Mouse (Mus musculus) hindbrain, embryonic 16.5 days (tissue): Measurements from ENCODE around the gene Adprhl1. TPM values are rescaled to one million over a fixed set of nuclear protein-coding genes. Genes with fewer than 3 reads are reported as not detected.

Experiments
- ATAC-seq: fragments of 200-750 bp; cut with Nextera tagmentation; 2 replicates; pipeline ENCODE4 v1.8.0; 2017; ENCODE audit warnings: moderate TSS enrichment, moderate library complexity
- H3K27ac ChIP-seq: fragments of 300-500 bp; sonication (generic); 2 replicates; pipeline ENCODE4 v1.5.1; 2014; ENCODE audit warnings: low read depth, mild to moderate bottlenecking, control low read depth, low read length, moderate library complexity
- H3K27me3 ChIP-seq: fragments of 300-500 bp; sonication (generic); replicated peaks from 2 replicates; pipeline ENCODE4 v1.6.1; 2014; ENCODE audit warnings: low read length; ENCODE audit not compliant: control insufficient read depth, insufficient read depth
- H3K36me3 ChIP-seq: fragments of 300-500 bp; sonication (generic); 2 replicates; pipeline ENCODE4 v1.6.1; 2014; ENCODE audit warnings: mild to moderate bottlenecking, low read length, moderate library complexity, mixed read lengths; ENCODE audit not compliant: control insufficient read depth, insufficient read depth
- H3K4me1 ChIP-seq: fragments of 300-500 bp; sonication (generic); 2 replicates; pipeline ENCODE4 v1.6.1; 2014; ENCODE audit warnings: low read depth, low read length; ENCODE audit not compliant: control insufficient read depth, insufficient read depth
- H3K4me2 ChIP-seq: fragments of 300-500 bp; sonication (generic); 2 replicates; pipeline ENCODE4 v1.6.1; 2014; ENCODE audit warnings: mild to moderate bottlenecking, low read length, control low read depth, moderate library complexity
- H3K4me3 ChIP-seq: fragments of 300-500 bp; sonication (generic); 2 replicates; pipeline ENCODE4 v1.5.1; 2014; ENCODE audit warnings: mild to moderate bottlenecking, low read length, control low read depth, moderate library complexity
- H3K9ac ChIP-seq: fragments of 300-500 bp; sonication (generic); 2 replicates; pipeline ENCODE4 v1.6.1; 2014; ENCODE audit warnings: low read depth, mild to moderate bottlenecking, control low read depth, low read length, moderate library complexity
- H3K9me3 ChIP-seq: fragments of 300-500 bp; sonication (generic); 2 replicates; pipeline ENCODE4 v1.6.1; 2014; ENCODE audit warnings: mild to moderate bottlenecking, low read length, moderate library complexity; ENCODE audit not compliant: control insufficient read depth
- WGBS: fragments of 180-500 bp; shearing (Covaris S2); extraction: QIAGEN DNeasy Blood & Tissue Kit; methylation state at CpG from one replicate; pipeline ENCODE4 v1.1.7; 2014; 5-methylcytosine and 5-hydroxymethylcytosine counted together
- polyA plus RNA-seq: library from polyadenylated mRNA; unstranded; fragments of >200 nt; fragmentation: Nextera tagmentation; extraction: Ambion mirVana; gene quantifications from 2 replicates; pipeline ENCODE4 v1.2.1, GENCODE M21; 2015

The Adprhl1 gene
- polyA plus RNA-seq, result 0.59 and 0.60 TPM in 2 replicates

GRCm38 (mm10) chr8:13254019-13254418 is at the start of gene Adprhl1:
Gene Adprhl1 (minus strand): TSS chr8:13254162.
- Histone ChIP-seq H3K4me3 (no peak within 1 kb of the TSS), H3K4me2 (no peak within 1 kb of the TSS), H3K4me1 (no peaks in the 10 kb centered on the region), H3K27me3 (no peaks in the 10 kb centered on the region), H3K9ac (no peak within 1 kb of the TSS), H3K27ac (no peak within 1 kb of the TSS), H3K9me3 (no peaks in the 10 kb centered on the region), H3K36me3 (peaks cover 23% of the 10 kb centered on the region)
- whole genome bisulfite sequencing, result 39% methylated on average over 8 of the region's 8 CpGs
- peak; percentile 68 for ATAC-seq

GRCm38 (mm10) chr8:13301036-13301435 is 47.1 kb upstream of the Adprhl1 start:
- no peaks in the 10 kb centered on the region for H3K4me1 ChIP-seq
- H3K9ac ChIP-seq, result no peak overlapping the region
- H3K27ac ChIP-seq, result no peak overlapping the region
- WGBS, result 97% methylated on average over 7 of the region's 7 CpGs
- no peak for ATAC-seq
- peaks cover 60% of the 10 kb centered on the region for H3K36me3 ChIP-seq
- H3K4me2 ChIP-seq, result no peak overlapping the region
- no peak overlapping the region for H3K4me3 ChIP-seq
- 0 out of 2 replicates have a peak, but pooled peaks cover 5% of the 10 kb centered on the region for H3K9me3 ChIP-seq
- no peaks in the 10 kb centered on the region for H3K27me3 ChIP-seq

- no peak for ATAC-seq
- over 99% methylated on average over 8 of the region's 8 CpGs for WGBS
- peaks cover 60% of the 10 kb centered on the region for H3K36me3 ChIP-seq
Measured at GRCm38 (mm10) chr8:13299571-13299970, 45.6 kb upstream of the Adprhl1 start.

GRCm38 (mm10) chr8:13293677-13294470 is 39.9 kb upstream of the Adprhl1 start:
- no peak overlapping the region for H3K4me2 ChIP-seq
- no peaks in the 10 kb centered on the region for H3K9me3 ChIP-seq
- WGBS, result 93% methylated on average over 9 of the region's 9 CpGs
- H3K4me3 ChIP-seq, result no peak overlapping the region
- no peak for ATAC-seq
- H3K36me3 ChIP-seq, result peaks cover 37% of the 10 kb centered on the region
- no peaks in the 10 kb centered on the region for H3K27me3 ChIP-seq
- H3K4me1 ChIP-seq, result peaks cover 5% of the 10 kb centered on the region
- H3K9ac ChIP-seq, result no peak overlapping the region
- H3K27ac ChIP-seq, result no peak overlapping the region

More at GRCm38 (mm10) chr8:13299571-13299970, 45.6 kb upstream of the Adprhl1 start:
- H3K4me2 ChIP-seq, result no peak overlapping the region
- no peaks in the 10 kb centered on the region for H3K27me3 ChIP-seq
- H3K4me3 ChIP-seq, result no peak overlapping the region
- H3K9me3 ChIP-seq, result 0 out of 2 replicates have a peak, but pooled peaks cover 5% of the 10 kb centered on the region
- H3K9ac ChIP-seq, result no peak overlapping the region
- H3K27ac ChIP-seq, result no peak overlapping the region
- no peaks in the 10 kb centered on the region for H3K4me1 ChIP-seq

GRCm38 (mm10) chr8:13292364-13292763 is 38.4 kb upstream of the Adprhl1 start:
- Histone ChIP-seq H3K9ac (no peak overlapping the region), H3K27me3 (no peaks in the 10 kb centered on the region), H3K36me3 (peaks cover 36% of the 10 kb centered on the region), H3K4me3 (no peak overlapping the region), H3K4me1 (peaks cover 9% of the 10 kb centered on the region), H3K27ac (no peak overlapping the region), H3K4me2 (no peak overlapping the region), H3K9me3 (no peaks in the 10 kb centered on the region)
- WGBS, result 26% methylated on average over 9 of the region's 9 CpGs
- ATAC-seq, result no peak

GRCm38 (mm10) chr8:13288646-13289045 is 34.7 kb upstream of the Adprhl1 start:
- peaks cover 18% of the 10 kb centered on the region for H3K4me1 ChIP-seq
- H3K9ac ChIP-seq, result peak overlapping the region; percentile 89
- H3K36me3 ChIP-seq, result peaks cover 7% of the 10 kb centered on the region; the same call in 1 of the 2 replicates
- peak overlapping the region; percentile 81 for H3K4me3 ChIP-seq
- 4% methylated on average over 6 of the region's 6 CpGs for WGBS
- H3K9me3 ChIP-seq, result no peaks in the 10 kb centered on the region
- H3K27ac ChIP-seq, result peak overlapping the region; percentile 93; the same call in 1 of the 2 replicates
- peak overlapping the region; percentile 90 for H3K4me2 ChIP-seq
- ATAC-seq, result no peak
- H3K27me3 ChIP-seq, result no peaks in the 10 kb centered on the region

- no peaks in the 10 kb centered on the region for H3K9me3 ChIP-seq
- H3K27me3 ChIP-seq, result no peaks in the 10 kb centered on the region
- peak within 1 kb of the TSS; percentile 90 for H3K4me2 ChIP-seq
- under 1% methylated on average over 79 of the region's 79 CpGs for WGBS
- H3K4me3 ChIP-seq, result peak within 1 kb of the TSS; percentile 81
- peak within 1 kb of the TSS; percentile 89 for H3K9ac ChIP-seq
- peak within 1 kb of the TSS; percentile 93 for H3K27ac ChIP-seq
- peak; percentile 95 for ATAC-seq
- peaks cover 4% of the 10 kb centered on the region; the same call in 1 of the 2 replicates for H3K36me3 ChIP-seq
- peaks cover 18% of the 10 kb centered on the region for H3K4me1 ChIP-seq
Measured at GRCm38 (mm10) chr8:13287692-13288623, 34.0 kb upstream of the Adprhl1 start, which contains the start of the genes Dcun1d2 and Tmco3. Gene Dcun1d2 (minus strand): TSS chr8:13288131. Gene Tmco3 (plus strand): TSS chr8:13288190.

- Histone ChIP-seq H3K4me2 (peak overlapping the region; percentile 90), H3K4me1 (peaks cover 18% of the 10 kb centered on the region), H3K36me3 (no peaks in the 10 kb centered on the region), H3K9me3 (no peaks in the 10 kb centered on the region), H3K27me3 (no peaks in the 10 kb centered on the region), H3K9ac (peak overlapping the region; percentile 89), H3K4me3 (peak overlapping the region; percentile 81), H3K27ac (peak overlapping the region; percentile 93)
- ATAC-seq, result peak; percentile 81
- under 1% methylated on average over 33 of the region's 34 CpGs for WGBS
Measured at GRCm38 (mm10) chr8:13287304-13287691, 33.3 kb upstream of the Adprhl1 start.
